Mouse (Mus musculus): ENCODE measurements at regions not wholly inside any gene's neighbourhood (a gene's known extent, or its start where the extent isn't known, plus 50 kb on each side); places are given as distances from the start of the nearest gene placed in this dataset.

GRCm38 (mm10) chr15:45453797-45454196, 5319.6 kb downstream of the 9330182O14Rik start:
- 84% methylated on average over 1 of the region's 1 CpGs for WGBS
- H3K36me3 ChIP-seq (ENCODE audit: control insufficient read depth, insufficient read depth, low read length) = no peaks in the 10 kb centered on the region
- H3K27me3 ChIP-seq (ENCODE audit: control insufficient read depth, insufficient read depth, low read depth, low read length) = no peaks in the 10 kb centered on the region
- H3K4me1 ChIP-seq (ENCODE audit: control insufficient read depth, insufficient read depth, low read length) = no peaks in the 10 kb centered on the region
- H3K9me3 ChIP-seq (replicated peaks; ENCODE audit: control insufficient read depth, low read length, poor library complexity, severe bottlenecking) = no peaks in the 10 kb centered on the region
- H3K9ac ChIP-seq (ENCODE audit: low read depth, low read length) = no peak overlapping the region
- no peak overlapping the region for H3K4me3 ChIP-seq (ENCODE audit: low read depth, low read length)
- H3K4me2 ChIP-seq (ENCODE audit: low read length) = no peak overlapping the region
- peak; percentile 64; the same call in 1 of the 2 replicates for ATAC-seq
- H3K27ac ChIP-seq (ENCODE audit: low read length) = no peak overlapping the region

GRCm38 (mm10) chr15:45470425-45470824, 5336.3 kb downstream of the 9330182O14Rik start:
- Histone ChIP-seq H3K4me2 (ENCODE audit: low read length) (no peak overlapping the region), H3K36me3 (ENCODE audit: control insufficient read depth, insufficient read depth, low read length) (no peaks in the 10 kb centered on the region), H3K4me3 (ENCODE audit: low read depth, low read length) (no peak overlapping the region), H3K27me3 (ENCODE audit: control insufficient read depth, insufficient read depth, low read depth, low read length) (no peaks in the 10 kb centered on the region), H3K9me3 (replicated peaks; ENCODE audit: control insufficient read depth, low read length, poor library complexity, severe bottlenecking) (no peaks in the 10 kb centered on the region), H3K27ac (ENCODE audit: low read length) (no peak overlapping the region), H3K4me1 (ENCODE audit: control insufficient read depth, insufficient read depth, low read length) (no peaks in the 10 kb centered on the region), H3K9ac (ENCODE audit: low read depth, low read length) (no peak overlapping the region)
- 73% methylated on average over 1 of the region's 1 CpGs for WGBS
- ATAC-seq = no peak

- Histone ChIP-seq H3K4me2 (ENCODE audit: low read length) (no peak overlapping the region), H3K27me3 (ENCODE audit: control insufficient read depth, insufficient read depth, low read depth, low read length) (no peaks in the 10 kb centered on the region), H3K4me1 (ENCODE audit: control insufficient read depth, insufficient read depth, low read length) (no peaks in the 10 kb centered on the region), H3K27ac (ENCODE audit: low read length) (no peak overlapping the region), H3K4me3 (ENCODE audit: low read depth, low read length) (no peak overlapping the region), H3K36me3 (ENCODE audit: control insufficient read depth, insufficient read depth, low read length) (no peaks in the 10 kb centered on the region), H3K9ac (ENCODE audit: low read depth, low read length) (no peak overlapping the region), H3K9me3 (replicated peaks; ENCODE audit: control insufficient read depth, low read length, poor library complexity, severe bottlenecking) (no peaks in the 10 kb centered on the region)
- WGBS = 94% methylated on average over 1 of the region's 1 CpGs
- ATAC-seq = no peak
Measured at GRCm38 (mm10) chr15:45473191-45473590, 5339.0 kb downstream of the 9330182O14Rik start.

GRCm38 (mm10) chr15:45510271-45510670, 5376.1 kb downstream of the 9330182O14Rik start:
- Histone ChIP-seq H3K36me3 (ENCODE audit: control insufficient read depth, insufficient read depth, low read length) (no peaks in the 10 kb centered on the region), H3K27me3 (ENCODE audit: control insufficient read depth, insufficient read depth, low read depth, low read length) (no peaks in the 10 kb centered on the region), H3K27ac (ENCODE audit: low read length) (no peak overlapping the region), H3K4me2 (ENCODE audit: low read length) (no peak overlapping the region), H3K4me3 (ENCODE audit: low read depth, low read length) (no peak overlapping the region), H3K9me3 (replicated peaks; ENCODE audit: control insufficient read depth, low read length, poor library complexity, severe bottlenecking) (no peaks in the 10 kb centered on the region), H3K9ac (ENCODE audit: low read depth, low read length) (no peak overlapping the region), H3K4me1 (ENCODE audit: control insufficient read depth, insufficient read depth, low read length) (no peaks in the 10 kb centered on the region)
- no peak for ATAC-seq
- WGBS = 75% methylated on average over 3 of the region's 3 CpGs
